Mouse (Mus musculus) heart, adult 11 months (tissue): ENCODE measurements around the gene Cyth4.

ENCODE experiments used
- DNase-seq: peaks from one replicate; pipeline ENCODE4 v3.0.0; 2022

The Cyth4 gene

DNA sequence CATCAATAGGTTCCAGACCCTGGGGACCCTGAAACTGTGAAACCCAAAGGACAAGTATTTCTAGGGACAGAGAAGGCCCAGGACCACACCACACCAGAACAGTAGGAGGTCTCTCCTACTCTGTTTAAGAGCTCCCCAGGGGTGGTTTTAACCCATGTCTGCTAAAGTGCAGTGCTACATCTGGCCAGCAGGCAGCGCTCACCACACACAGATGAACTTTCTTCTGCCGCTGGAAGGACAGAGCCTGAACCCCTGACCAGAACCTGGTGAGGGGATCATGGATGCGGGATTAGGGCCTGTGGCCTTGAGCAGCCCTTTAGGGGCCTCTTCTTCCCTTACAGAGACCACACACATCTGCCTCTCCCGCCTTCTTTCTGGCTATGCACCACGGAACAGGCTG, 26.6 kb downstream of the Cyth4 start:
- peak; percentile 95 for DNase-seq

DNA sequence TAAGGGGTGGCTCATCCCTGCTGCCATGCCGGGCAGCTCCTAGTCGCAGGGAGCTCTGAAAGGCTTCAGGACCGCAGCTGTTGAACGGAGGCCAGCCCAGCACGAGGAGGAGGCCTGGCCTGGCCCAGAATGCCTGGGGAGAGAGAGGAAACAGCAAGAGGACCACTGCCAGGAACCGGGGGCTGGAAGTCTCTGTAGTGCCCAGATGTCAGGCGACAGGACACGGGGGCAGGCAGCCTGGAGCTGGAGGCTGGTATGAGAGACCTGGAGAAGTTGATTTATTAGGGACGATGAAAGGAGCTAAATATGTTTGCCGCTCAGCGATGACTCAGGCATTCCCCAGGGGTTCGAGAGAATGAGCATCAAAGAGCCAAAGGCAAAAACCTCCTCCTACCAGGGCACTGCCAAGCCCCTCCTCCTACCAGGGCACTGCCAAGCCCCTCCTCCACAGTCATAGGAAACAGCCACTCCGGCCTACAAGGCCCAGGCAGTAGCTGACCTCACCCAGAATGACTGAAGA, 27.6 kb downstream of the Cyth4 start:
- peak; percentile 99 for DNase-seq

DNA sequence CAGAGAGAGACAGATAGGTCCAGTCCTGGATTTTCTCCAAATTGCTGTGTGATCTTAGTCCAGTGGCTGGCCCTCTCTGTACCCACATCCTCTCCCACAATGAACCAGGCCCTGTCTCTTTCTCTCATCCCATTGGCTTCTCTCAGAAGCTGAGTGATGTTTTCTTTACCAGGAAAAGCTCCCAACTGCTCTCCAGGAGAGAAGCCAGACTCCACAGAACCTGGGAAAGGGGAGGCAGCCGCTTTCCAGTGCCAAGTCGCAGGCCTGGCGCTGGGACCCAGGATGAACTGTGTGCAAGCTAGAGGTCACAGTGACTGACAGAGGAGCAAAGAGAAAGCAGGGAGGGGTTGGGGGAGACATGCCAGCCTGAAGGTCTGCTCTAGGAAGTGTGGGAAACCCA, 28.1 kb downstream of the Cyth4 start:
- no peak for DNase-seq

DNA sequence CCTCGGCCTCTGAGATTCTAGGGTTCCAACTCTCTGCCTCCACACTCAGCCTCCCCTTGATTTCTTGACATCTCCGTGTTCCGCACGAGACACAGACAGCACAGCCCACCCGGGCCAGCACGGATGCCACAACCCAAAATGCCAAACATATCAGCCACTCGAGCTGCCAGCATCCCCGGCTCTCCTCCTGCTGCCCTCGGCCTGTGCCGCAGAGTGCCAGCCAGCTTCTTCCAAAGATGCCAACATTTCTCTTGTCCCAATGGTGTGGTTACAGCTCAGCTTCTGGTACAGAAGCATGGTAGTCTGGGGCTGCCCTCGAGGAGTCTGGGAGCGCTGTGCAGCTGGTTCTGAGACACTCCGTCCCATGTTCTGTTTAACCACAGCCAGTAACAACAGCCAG, 29.4 kb downstream of the Cyth4 start:
- no peak for DNase-seq

DNA sequence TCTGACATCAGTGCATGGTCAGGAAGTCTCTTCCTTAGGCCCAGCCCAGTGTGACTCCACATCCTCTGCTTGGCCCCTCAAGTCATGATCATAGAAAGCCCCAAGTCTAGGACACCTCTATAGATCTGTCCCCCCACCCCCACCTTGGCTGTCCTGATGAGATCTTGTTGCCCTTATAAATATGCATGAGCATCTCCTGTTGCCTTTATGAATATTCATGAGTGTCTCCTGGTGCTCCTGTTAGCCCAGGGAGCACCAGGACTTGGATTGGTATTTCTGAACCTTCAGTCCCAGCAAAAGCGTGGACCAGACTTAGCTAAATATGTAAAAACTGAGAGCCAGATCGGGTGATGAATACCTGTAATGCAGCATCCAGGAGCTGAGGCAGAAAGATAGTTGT, 35.5 kb downstream of the Cyth4 start:
- DNase-seq: no peak

DNA sequence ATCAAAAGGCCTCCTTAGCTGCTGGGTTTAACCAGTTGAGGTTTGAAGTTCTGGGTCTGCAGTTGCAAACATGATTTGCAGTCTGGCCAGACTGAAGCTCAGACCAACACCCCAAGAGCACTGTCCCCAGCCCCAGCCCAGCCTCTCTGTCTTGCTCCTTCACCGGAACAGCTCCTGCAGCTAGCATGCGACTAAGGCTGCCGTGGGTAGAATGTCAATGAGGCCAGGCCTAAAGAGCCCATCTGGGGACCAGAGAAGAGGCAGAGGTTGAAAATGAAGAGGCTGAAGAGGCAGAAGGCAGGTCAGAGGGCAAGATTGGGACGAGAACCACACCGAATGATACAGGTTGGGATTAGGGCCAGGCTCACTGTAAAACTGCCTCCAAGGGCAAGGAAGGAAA, 36.6 kb downstream of the Cyth4 start:
- DNase-seq: no peak

DNA sequence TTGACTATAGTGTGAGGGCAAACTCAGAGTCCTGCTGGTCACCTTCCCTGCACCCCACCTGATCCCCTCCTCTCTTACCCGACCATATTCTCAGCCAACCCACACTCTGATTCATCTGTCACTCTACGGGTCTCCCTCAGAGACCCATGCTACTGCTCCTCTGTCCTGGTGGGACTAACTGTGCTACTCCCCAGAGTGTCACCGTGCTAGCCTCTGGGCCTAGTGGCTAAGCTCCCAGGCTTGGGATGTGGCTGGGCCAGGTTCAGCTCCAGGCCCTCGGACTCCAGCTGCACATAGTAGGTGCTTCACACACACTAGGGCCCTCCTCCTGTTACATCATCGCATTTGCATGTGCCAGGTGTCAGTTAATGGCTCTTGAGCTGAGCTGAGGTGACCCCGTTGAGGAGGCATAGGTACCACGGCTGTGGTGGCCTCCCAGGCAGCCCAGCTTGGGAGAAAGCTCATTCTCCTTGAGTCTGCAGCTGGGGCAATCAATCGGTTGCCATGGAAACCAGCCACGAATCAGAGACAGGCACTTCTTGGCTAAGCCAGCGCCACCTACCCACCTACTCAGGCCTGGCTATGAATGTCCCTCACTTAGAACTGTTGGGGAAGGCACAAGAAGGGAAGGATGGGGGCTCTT, 37.4 kb downstream of the Cyth4 start:
- DNase-seq: no peak

DNA sequence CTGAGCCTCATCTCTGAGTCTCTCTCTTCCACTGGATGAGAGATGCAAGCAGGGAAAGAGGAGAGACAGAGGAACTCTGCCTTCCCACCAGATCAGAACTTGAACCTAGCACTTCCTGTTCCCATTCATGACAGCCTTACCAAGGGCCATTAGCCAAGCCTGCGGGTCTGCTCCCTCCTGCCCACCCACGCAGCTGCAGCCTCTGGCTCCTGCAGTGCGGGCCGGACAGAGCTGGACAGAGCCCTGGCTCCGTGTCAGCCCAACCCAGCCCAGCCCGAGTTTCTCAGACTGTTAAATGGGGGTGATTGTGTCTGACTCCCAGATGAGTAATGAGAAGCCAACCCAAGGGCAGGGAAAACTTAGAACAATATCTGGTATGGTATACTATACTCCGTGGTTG, 38.4 kb downstream of the Cyth4 start:
- DNase-seq: peak; percentile 96

DNA sequence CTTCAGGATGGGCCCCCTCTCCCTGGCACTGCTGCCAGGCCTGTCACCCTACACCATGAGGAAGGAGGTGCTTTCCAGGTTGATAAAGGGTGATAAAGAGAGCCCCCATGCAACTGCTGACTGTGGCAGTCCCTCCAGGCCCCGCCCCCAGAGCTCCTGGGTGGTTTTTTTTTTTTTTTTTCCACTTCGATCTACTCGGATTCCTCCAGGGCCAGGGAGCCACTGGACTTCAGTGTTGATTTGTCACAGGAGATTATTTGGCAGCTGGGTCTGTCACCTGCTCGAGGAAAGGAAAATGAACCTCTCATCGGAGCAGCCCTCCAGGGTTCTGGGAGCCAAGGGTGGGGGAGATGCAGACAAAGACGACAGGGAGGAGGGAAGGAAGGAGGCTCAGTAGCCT, 46.8 kb downstream of the Cyth4 start:
- DNase-seq: no peak

DNA sequence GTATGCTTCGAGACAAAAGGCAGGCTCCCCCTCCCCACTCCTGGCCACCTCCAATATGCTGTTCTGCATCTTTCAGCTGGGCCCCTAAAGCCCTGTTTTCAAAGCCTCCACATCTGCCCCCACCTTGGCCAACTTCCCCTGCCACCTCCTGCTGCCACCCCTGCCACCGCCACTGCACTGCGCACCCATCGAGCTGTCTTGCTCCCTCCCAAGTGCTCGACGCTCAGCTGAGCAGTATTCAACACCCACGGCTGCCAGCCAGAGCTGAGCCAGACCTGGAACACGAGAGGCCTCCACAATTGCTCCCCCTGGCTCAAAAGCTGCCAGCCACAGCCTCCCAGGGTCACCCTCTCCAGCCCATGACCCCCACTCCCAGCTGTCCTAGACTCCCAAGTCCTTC, 47.8 kb downstream of the Cyth4 start:
- DNase-seq: no peak

DNA sequence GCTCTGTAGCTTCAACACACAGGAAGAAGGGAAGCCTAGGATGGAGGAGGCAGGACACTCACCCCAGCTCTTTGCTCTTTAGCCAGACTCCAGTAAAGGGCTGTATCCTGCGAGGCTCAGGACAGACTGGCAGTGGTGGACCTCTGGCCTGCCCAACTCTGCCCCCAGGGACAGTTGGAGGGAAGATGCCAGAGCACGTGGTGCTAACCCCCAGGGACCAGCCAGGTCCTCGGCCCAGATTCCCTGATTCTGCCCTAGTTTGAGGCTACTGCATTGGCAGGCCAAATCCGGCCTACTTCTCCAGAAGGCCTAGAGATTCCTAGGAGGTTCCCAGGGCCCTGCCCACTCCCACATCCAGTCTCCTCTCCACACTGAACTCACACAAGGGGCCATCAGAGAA, 50.9 kb downstream of the Cyth4 start:
- DNase-seq: no peak

DNA sequence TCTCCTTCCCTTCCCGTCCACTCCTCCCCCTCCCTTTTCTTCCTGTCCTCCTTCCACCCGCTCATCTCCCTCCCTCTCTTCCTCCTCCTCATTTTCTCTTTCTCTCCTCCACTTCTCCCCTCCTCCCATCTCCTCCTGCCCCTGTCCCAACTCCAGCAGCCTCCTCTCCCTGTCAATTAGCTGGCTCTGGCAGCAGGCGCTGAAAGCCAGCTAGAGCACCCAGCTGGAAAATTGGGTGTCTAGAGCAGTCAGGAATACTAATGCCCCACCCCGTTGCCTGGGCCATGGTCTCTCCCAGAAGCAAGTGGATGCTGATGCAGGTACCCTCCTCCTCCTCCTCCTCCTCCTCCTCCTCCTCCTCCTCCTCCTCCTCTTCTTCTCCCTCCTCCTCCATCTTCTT, 54.3 kb downstream of the Cyth4 start:
- DNase-seq: no peak

DNA sequence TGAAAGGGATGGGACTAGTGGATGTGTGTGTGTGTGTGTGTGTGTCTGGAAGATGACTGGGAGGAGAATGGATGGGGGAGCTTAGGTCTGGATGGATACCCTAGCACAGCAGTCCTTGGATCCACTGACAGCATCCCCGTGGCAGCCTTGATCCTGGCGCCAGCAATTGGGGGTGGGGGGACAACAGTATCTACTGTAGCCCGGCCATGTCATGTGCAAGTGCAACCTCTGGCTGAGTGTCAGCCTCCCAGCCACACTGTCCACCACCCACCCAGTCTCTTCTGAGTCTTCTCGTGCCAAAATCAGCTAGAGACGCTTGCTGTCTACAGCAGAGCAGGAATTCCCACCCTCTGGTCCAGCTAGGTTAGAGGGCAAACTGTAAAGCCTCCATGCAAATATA, 67.4 kb downstream of the Cyth4 start:
- no peak for DNase-seq

DNA sequence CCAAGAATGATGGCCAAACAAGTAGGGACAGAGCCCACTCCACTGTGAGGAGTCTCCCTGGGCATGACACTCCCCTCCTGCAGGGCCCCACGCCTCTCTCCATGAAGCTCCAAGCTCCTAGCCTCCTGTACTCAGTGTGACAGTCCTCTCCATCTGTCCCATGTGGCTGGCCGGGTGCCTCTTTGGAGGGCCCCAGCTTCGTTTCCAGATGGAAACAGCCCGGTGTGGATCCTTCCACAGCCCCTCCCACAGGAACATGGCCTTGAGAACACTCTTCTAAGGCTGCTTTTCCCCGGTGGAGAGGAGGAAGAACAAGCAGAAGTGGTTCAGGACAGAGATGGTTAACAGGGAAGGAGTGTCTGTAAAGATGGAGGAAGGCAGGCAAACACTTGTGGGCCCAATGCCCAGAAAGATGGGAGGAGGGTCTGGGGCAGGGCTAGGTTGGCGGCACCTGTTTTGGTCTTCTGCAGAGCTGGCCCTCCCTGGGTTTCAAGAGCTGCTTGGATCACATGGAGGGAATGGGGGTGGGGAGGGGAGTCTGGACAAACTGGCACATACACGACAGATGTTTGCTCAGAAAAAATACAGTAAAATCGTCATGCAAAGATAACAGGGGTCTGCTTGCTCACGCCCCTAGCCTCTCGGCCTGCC, 72.5 kb downstream of the Cyth4 start:
- DNase-seq: no peak

DNA sequence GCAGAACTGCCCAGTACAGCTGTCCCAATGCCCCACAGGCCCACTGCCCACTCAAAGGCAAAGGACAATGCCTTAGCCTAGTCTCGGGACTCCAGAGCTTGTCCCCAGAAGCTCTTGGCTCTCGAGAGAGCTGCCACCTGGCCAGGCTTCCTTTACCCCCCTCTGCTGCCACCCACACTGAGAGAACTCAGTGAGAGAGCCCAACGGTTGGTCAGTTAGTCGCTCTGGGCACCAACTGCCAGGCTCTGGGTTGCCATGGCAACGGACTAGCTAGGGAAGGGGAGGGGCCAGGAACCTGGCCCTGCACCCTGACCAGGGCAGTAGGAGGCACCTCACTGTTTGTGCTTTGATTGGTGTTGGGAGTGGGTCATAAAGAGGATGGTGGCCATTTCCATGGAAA, 73.5 kb downstream of the Cyth4 start:
- DNase-seq: no peak
